Mouse (Mus musculus) lung, embryonic 16.5 days (tissue): Measurements from ENCODE around the gene Rfwd3. TPM values are rescaled to one million over a fixed set of nuclear protein-coding genes. Genes with fewer than 3 reads are reported as not detected.

Experiments
- ATAC-seq: fragments of 200-750 bp; cut with Nextera tagmentation; 2 replicates; pipeline ENCODE4 v1.8.0; 2017; ENCODE audit warnings: low read depth, mild to moderate bottlenecking, moderate library complexity
- H3K27ac ChIP-seq: fragments of 300-500 bp; sonication (generic); 2 replicates; pipeline ENCODE4 v1.5.1; 2014; ENCODE audit warnings: mild to moderate bottlenecking, control low read depth, low read length
- H3K27me3 ChIP-seq: fragments of 300-500 bp; sonication (generic); 2 replicates; pipeline ENCODE4 v1.6.1; 2014; ENCODE audit warnings: low read depth, low read length, mixed read lengths; ENCODE audit not compliant: control insufficient read depth, insufficient read depth
- H3K36me3 ChIP-seq: fragments of 300-500 bp; sonication (generic); 2 replicates; pipeline ENCODE4 v1.6.1; 2014; ENCODE audit warnings: low read length; ENCODE audit not compliant: control insufficient read depth, insufficient read depth
- H3K4me1 ChIP-seq: fragments of 300-500 bp; sonication (generic); replicated peaks from 2 replicates; pipeline ENCODE4 v1.6.1; 2014; ENCODE audit warnings: low read length, mixed read lengths; ENCODE audit not compliant: control insufficient read depth, insufficient read depth
- H3K4me2 ChIP-seq: fragments of 300-500 bp; sonication (generic); 2 replicates; pipeline ENCODE4 v1.6.1; 2014; ENCODE audit warnings: low read depth, low read length, control low read depth
- H3K4me3 ChIP-seq: fragments of 300-500 bp; sonication (generic); 2 replicates; pipeline ENCODE4 v1.5.1; 2014; ENCODE audit warnings: mild to moderate bottlenecking, low read length, control low read depth
- H3K9ac ChIP-seq: fragments of 300-500 bp; sonication (generic); 2 replicates; pipeline ENCODE4 v1.6.1; 2014; ENCODE audit warnings: low read length, control low read depth
- H3K9me3 ChIP-seq: fragments of 300-500 bp; sonication (generic); 2 replicates; pipeline ENCODE4 v1.6.1; 2016; ENCODE audit warnings: low read length; ENCODE audit not compliant: control insufficient read depth
- WGBS: fragments of 180-500 bp; shearing (Covaris S2); extraction: QIAGEN DNeasy Blood & Tissue Kit; methylation state at CpG from one replicate; pipeline ENCODE4 v1.1.7; 2014; 5-methylcytosine and 5-hydroxymethylcytosine counted together
- polyA plus RNA-seq: library from polyadenylated mRNA; unstranded; fragments of >200 nt; fragmentation: Nextera tagmentation; extraction: Ambion mirVana; gene quantifications from 2 replicates; pipeline ENCODE4 v1.2.1, GENCODE M21; 2015

The Rfwd3 gene
- 63.8 and 65.7 TPM in 2 replicates for polyA plus RNA-seq

GRCm38 (mm10) chr8:111299821-111300568 lies at the start of gene Rfwd3:
TSS of gene Rfwd3 (minus strand) at chr8:111300222.
- Histone ChIP-seq H3K36me3 (peaks cover 9% of the 10 kb centered on the region), H3K4me2 (peak within 1 kb of the TSS; percentile 69), H3K27ac (peak within 1 kb of the TSS; percentile 95), H3K27me3 (no peaks in the 10 kb centered on the region), H3K9ac (peak within 1 kb of the TSS; percentile 95), H3K4me1 (peaks cover 9% of the 10 kb centered on the region; the same call in 1 of the 2 replicates), H3K4me3 (peak within 1 kb of the TSS; percentile 77), H3K9me3 (no peaks in the 10 kb centered on the region)
- ATAC-seq, result peak; percentile 99
- WGBS, result under 1% methylated on average over 61 of the region's 67 CpGs

- no peaks in the 10 kb centered on the region for H3K36me3 ChIP-seq
- H3K4me1 ChIP-seq, result peaks cover 4% of the 10 kb centered on the region; the same call in 1 of the 2 replicates
- ATAC-seq, result peak; percentile 73
- H3K9me3 ChIP-seq, result no peaks in the 10 kb centered on the region
- no peak overlapping the region for H3K4me2 ChIP-seq
- no peak overlapping the region for H3K4me3 ChIP-seq
- H3K27ac ChIP-seq, result no peak overlapping the region
- 9% methylated on average over 5 of the region's 5 CpGs for WGBS
- H3K9ac ChIP-seq, result no peak overlapping the region
- H3K27me3 ChIP-seq, result no peaks in the 10 kb centered on the region
Observed at GRCm38 (mm10) chr8:111343225-111343624, 43.2 kb upstream of the Rfwd3 start.

DNA sequence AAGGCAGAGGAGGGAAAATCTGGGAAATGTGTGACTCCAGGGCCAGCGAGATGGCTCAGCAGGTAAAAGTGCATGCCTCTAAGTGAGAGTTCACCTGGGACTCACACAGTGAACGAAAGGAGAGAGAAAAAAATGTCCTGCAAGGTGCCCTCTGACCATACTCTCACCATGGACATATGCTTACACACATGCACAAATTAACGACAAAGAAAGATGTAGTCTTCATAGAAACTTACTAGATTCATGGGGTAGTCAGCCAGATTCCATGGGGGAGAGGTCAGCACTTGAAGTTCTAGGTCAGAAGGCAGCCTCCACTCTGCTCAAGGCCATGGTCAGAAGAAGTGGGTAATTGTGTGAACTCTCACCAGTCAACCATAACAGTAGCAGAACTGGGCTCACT lies 40.2 kb upstream of the Rfwd3 start:
- peaks cover 4% of the 10 kb centered on the region; the same call in 1 of the 2 replicates for H3K4me1 ChIP-seq
- no peak overlapping the region for H3K27ac ChIP-seq
- no peaks in the 10 kb centered on the region for H3K36me3 ChIP-seq
- 63% methylated on average over 3 of the region's 3 CpGs for WGBS
- H3K27me3 ChIP-seq, result no peaks in the 10 kb centered on the region
- H3K9me3 ChIP-seq, result no peaks in the 10 kb centered on the region
- ATAC-seq, result no peak
- H3K4me3 ChIP-seq, result no peak overlapping the region
- no peak overlapping the region for H3K4me2 ChIP-seq
- no peak overlapping the region for H3K9ac ChIP-seq

DNA sequence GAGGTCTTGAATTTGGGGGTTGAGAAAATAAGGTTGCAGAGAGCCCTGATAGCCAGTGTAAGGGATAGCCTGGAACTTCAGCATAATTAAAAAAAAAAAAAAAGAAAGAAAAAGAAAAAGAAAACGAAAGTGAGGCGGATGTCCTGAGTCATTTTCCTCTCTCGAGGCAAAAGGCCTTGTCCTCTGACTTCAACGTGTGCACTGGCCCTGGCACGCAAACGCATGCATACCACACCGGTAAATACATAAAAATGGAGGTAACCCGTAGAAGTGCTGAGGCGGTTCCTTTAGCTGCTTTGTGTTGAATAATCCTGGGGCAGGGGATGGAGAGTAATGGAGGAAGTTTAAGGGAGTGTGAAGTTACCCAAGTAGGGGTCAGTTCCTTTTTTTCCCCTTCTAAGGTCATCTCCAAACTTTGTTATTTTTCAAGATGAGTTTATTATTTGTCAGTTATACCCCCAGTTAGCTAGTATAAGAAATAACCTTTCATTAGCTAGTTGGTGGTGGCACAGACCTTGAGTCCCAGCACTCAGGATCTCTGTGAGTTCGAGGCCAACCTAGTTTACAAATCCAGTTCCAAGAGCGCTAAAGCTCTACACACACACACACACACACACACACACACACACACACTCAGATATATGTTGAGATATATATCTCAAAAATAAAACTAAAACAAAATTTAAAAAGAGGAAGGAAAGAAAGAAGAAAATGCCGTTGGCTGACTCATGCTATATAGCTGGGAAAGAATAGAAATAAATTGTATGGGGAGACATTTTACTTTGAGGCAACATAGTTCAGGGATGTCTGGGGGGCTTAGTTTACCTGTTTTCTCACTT lies 38.6 kb upstream of the Rfwd3 start:
- no peak for ATAC-seq
- Histone ChIP-seq H3K4me1 (peaks cover 4% of the 10 kb centered on the region; the same call in 1 of the 2 replicates), H3K27ac (peak overlapping the region; percentile 53; the same call in 1 of the 2 replicates), H3K9me3 (no peaks in the 10 kb centered on the region), H3K36me3 (no peaks in the 10 kb centered on the region), H3K27me3 (no peaks in the 10 kb centered on the region), H3K4me2 (peak overlapping the region; percentile 94), H3K9ac (no peak overlapping the region; the same call in 1 of the 2 replicates), H3K4me3 (peak overlapping the region; percentile 63)
- WGBS, result 34% methylated on average over 12 of the region's 12 CpGs

- peak; percentile 69 for ATAC-seq
- H3K4me2 ChIP-seq, result peak within 1 kb of the TSS; percentile 94
- peaks cover 4% of the 10 kb centered on the region; the same call in 1 of the 2 replicates for H3K4me1 ChIP-seq
Observed at GRCm38 (mm10) chr8:111337890-111338347, 37.9 kb upstream of the Rfwd3 start, which contains the start of gene Mlkl. TSS of gene Mlkl (minus strand) at chr8:111338177.

DNA sequence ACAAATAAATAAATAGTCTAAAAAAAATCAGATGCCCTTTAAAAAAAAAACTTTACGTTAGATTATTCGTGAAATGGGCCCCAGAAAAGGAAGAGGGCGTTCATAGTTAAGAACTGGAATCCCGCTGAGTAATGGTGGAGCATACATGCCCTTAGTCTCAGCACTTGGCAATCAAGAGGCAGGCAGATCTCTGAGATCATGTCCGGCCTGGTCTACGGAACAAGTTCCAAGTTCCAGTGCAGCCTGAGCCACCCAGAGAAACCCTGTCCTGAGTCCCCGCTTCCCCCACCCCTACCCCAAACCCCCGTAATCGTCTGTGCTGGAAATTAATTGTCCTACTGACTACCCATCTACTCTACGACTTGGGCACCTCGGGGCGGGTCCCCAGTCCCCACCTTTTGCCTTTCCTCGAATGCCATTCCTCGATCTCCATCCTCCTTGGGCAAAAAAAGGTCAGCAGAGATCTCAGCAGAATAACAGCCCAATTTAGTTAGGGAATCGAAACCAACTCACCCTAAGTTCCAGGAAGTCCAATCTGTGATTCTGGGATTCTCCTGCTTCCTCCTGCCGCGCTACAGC lies 37.4 kb upstream of the Rfwd3 start:
- H3K9me3 ChIP-seq, result no peaks in the 10 kb centered on the region
- no peaks in the 10 kb centered on the region for H3K27me3 ChIP-seq
- peaks cover 4% of the 10 kb centered on the region; the same call in 1 of the 2 replicates for H3K4me1 ChIP-seq
- peak; percentile 17; the same call in 1 of the 2 replicates for ATAC-seq
- H3K4me2 ChIP-seq, result peak overlapping the region; percentile 94
- peak overlapping the region; percentile 63 for H3K4me3 ChIP-seq
- H3K36me3 ChIP-seq, result no peaks in the 10 kb centered on the region
- WGBS, result 22% methylated on average over 17 of the region's 17 CpGs
- H3K27ac ChIP-seq, result peak overlapping the region; percentile 53
- H3K9ac ChIP-seq, result peak overlapping the region; percentile 69

More at GRCm38 (mm10) chr8:111337890-111338347, 37.9 kb upstream of the Rfwd3 start, which contains the start of gene Mlkl:
- no peaks in the 10 kb centered on the region for H3K27me3 ChIP-seq
- peak within 1 kb of the TSS; percentile 69 for H3K9ac ChIP-seq
- no peaks in the 10 kb centered on the region for H3K36me3 ChIP-seq
- H3K27ac ChIP-seq, result peak within 1 kb of the TSS; percentile 53
- H3K9me3 ChIP-seq, result no peaks in the 10 kb centered on the region
- H3K4me3 ChIP-seq, result peak within 1 kb of the TSS; percentile 63
- WGBS, result under 1% methylated on average over 29 of the region's 29 CpGs

- H3K36me3 ChIP-seq, result no peaks in the 10 kb centered on the region
- no peak overlapping the region for H3K4me2 ChIP-seq
- no peaks in the 10 kb centered on the region for H3K9me3 ChIP-seq
- no peak overlapping the region for H3K27ac ChIP-seq
- H3K4me1 ChIP-seq, result peaks cover 4% of the 10 kb centered on the region; the same call in 1 of the 2 replicates
- no peak for ATAC-seq
- H3K27me3 ChIP-seq, result no peaks in the 10 kb centered on the region
- 72% methylated on average over 4 of the region's 4 CpGs for WGBS
- H3K9ac ChIP-seq, result no peak overlapping the region
- no peak overlapping the region; the same call in 1 of the 2 replicates for H3K4me3 ChIP-seq
Observed at GRCm38 (mm10) chr8:111336692-111337091, 36.7 kb upstream of the Rfwd3 start.

DNA sequence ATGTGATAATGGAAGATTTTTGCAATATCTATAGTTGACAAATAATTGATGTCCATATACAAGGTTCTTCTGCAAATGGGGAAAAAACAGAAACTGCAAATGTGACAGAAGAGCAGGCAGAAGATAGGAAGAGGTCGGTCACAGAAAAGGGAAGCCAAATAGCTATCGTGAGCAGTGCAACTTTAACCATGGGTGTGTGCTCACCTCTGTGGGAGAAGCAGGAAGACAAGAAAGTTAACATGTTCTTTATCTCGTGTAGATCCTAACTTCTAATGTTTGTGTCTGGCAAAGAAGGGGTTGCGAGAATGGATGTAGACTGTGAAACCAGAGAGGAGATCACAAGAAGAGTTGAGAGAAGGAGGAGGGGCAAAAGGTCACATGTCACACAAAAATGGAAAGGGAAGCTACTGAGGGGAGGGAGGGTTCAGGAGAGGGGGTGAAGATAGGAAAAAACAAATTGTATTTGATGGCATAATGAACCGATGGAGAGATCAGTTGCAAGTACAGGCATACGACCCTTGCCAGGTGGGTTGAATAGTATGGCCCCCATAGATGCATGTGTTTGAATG lies 25.3 kb upstream of the Rfwd3 start:
- WGBS, result 80% methylated on average over 6 of the region's 6 CpGs
- Histone ChIP-seq H3K9ac (no peak overlapping the region), H3K36me3 (no peaks in the 10 kb centered on the region), H3K27ac (no peak overlapping the region), H3K4me1 (no peaks in the 10 kb centered on the region), H3K27me3 (no peaks in the 10 kb centered on the region), H3K4me3 (no peak overlapping the region), H3K4me2 (no peak overlapping the region), H3K9me3 (no peaks in the 10 kb centered on the region)
- no peak for ATAC-seq
